Mouse (Mus musculus) heart, embryonic 14.5 days (tissue): ENCODE measurements around the gene Stk4. TPM values are rescaled to one million over a fixed set of nuclear protein-coding genes. Genes with fewer than 3 reads are reported as not detected.
A peak's percentile ranks its signal among the peaks of the same experiment; 100 is the strongest.

ENCODE experiments used
- ATAC-seq: fragments of 200-750 bp; cut with Nextera tagmentation; 2 replicates; pipeline ENCODE4 v1.8.0; 2017; ENCODE audit warnings: low read depth, moderate TSS enrichment; ENCODE audit not compliant: insufficient number of reproducible peaks, insufficient read depth, low FRiP score
- H3K27ac ChIP-seq, 2 experiments: fragments of 200-500 bp in 1 of 2; fragments of 300-500 bp in 1 of 2; sonication (generic) in 1 of 2; replicated peaks in 1 of 2; 2 replicates each; pipeline ENCODE4 v1.5.1; 2012 to 2014; ENCODE audit warnings: low read depth in 2 of 2, low read length in 2 of 2, control low read depth in 1 of 2, mild to moderate bottlenecking in 1 of 2, mixed read lengths in 1 of 2; ENCODE audit not compliant: control insufficient read depth in 1 of 2, insufficient read depth in 1 of 2
- H3K27me3 ChIP-seq: fragments of 300-500 bp; sonication (generic); 2 replicates; pipeline ENCODE4 v1.6.1; 2014; ENCODE audit warnings: mild to moderate bottlenecking, low read length, control low read depth; ENCODE audit not compliant: control insufficient read depth, insufficient read depth
- H3K36me3 ChIP-seq: fragments of 300-500 bp; sonication (generic); 2 replicates; pipeline ENCODE4 v1.6.1; 2014; ENCODE audit warnings: mild to moderate bottlenecking, control low read depth, low read length, mixed read lengths; ENCODE audit not compliant: control insufficient read depth, insufficient read depth
- H3K4me1 ChIP-seq, 2 experiments: fragments of 200-500 bp in 1 of 2; fragments of 300-500 bp in 1 of 2; sonication (generic) in 1 of 2; 2 replicates each; pipeline ENCODE4 v1.6.1; 2012 to 2014; ENCODE audit warnings: low read length in 2 of 2, control low read depth in 1 of 2, mixed read lengths in 1 of 2; ENCODE audit not compliant: control insufficient read depth in 2 of 2, insufficient read depth in 2 of 2
- H3K4me2 ChIP-seq: fragments of 300-500 bp; sonication (generic); 2 replicates; pipeline ENCODE4 v1.6.1; 2014; ENCODE audit warnings: mild to moderate bottlenecking, low read length
- H3K4me3 ChIP-seq, 2 experiments: fragments of 200-500 bp in 1 of 2; fragments of 300-500 bp in 1 of 2; sonication (generic) in 1 of 2; 2 replicates each; pipeline ENCODE4 v1.5.1; 2012 to 2014; ENCODE audit warnings: low read length in 2 of 2, mild to moderate bottlenecking in 2 of 2, control low read depth in 1 of 2, low read depth in 1 of 2, moderate library complexity in 1 of 2; ENCODE audit not compliant: control insufficient read depth in 1 of 2, insufficient read depth in 1 of 2
- H3K9ac ChIP-seq: fragments of 300-500 bp; sonication (generic); 2 replicates; pipeline ENCODE4 v1.6.1; 2014; ENCODE audit warnings: mild to moderate bottlenecking, low read length
- H3K9me3 ChIP-seq: fragments of 300-500 bp; sonication (generic); 2 replicates; pipeline ENCODE4 v1.6.1; 2016; ENCODE audit warnings: low read length, control low read depth; ENCODE audit not compliant: control insufficient read depth
- WGBS: fragments of 180-500 bp; shearing (Covaris S2); extraction: QIAGEN DNeasy Blood & Tissue Kit; methylation state at CpG from one replicate; pipeline ENCODE4 v1.1.7; 2014; 5-methylcytosine and 5-hydroxymethylcytosine counted together
- polyA plus RNA-seq: library from polyadenylated mRNA; unstranded; fragments of >200 nt; fragmentation: Nextera tagmentation; extraction: Ambion mirVana; gene quantifications from 2 replicates; pipeline ENCODE4 v1.2.1, GENCODE M21; 2014

Gene Stk4
- polyA plus RNA-seq, 1 experiment from 2014 or later: 19.5 TPM

DNA sequence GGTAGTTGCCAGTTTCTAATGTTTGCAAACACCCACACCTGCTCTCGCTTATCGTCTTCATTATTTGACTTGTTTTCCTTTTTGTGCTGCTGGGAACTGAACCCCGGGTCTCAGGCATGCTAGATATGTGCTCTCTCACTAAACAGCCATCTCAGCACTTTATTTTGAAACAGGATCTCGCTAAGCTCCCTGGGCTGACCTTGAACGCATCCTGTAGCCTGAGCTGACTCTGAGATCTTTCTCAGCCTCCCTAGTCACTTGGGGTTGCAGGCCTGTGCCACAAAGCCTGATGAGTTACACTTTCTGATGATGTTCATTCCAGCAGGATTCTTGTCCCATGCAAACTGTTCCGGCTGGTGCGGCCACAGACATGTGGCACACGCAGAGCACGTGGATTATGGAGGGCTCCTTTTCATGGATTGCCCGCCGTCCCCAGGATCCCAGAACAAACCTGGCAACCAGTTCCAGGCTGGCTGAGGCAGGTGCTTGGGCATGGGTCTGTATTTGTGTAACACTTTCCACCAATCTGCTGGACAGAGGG, 91.5 kb downstream of the Stk4 start:
- H3K4me3 ChIP-seq: no peak overlapping the region
- no peaks in the 10 kb centered on the region for H3K4me1 ChIP-seq
- H3K36me3 ChIP-seq: 0 out of 2 replicates have a peak, but pooled peaks cover 4% of the 10 kb centered on the region
- H3K27me3 ChIP-seq: peaks cover 17% of the 10 kb centered on the region
- WGBS: 79% methylated on average over 11 of the region's 11 CpGs
- no peak overlapping the region for H3K9ac ChIP-seq
- no peaks in the 10 kb centered on the region for H3K9me3 ChIP-seq
- H3K4me2 ChIP-seq: no peak overlapping the region
- no peak for ATAC-seq
- H3K27ac ChIP-seq: no peak overlapping the region

DNA sequence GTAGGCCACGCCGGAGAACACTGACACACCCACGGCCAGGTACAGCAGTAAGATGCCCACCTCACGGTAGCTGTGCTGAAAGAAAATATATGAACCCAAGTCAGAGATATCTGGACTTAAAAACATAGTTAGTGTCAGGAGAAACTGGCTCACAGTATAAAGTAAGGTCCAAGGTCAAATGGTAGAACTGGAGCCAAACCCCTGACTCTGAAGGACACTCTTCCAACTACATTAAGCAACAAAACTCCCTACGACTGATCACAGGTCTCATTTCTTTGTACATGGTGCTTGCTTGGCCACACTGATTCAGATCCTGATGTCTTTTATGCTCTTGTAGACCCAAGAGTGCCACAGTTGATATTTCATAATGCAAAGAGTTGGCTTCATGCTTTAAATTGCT, 94.8 kb downstream of the Stk4 start:
- no peak for ATAC-seq
- Histone ChIP-seq H3K9me3 (0 out of 2 replicates have a peak, but pooled peaks cover 3% of the 10 kb centered on the region), H3K27ac (no peak overlapping the region), H3K4me2 (no peak overlapping the region), H3K4me3 (no peak overlapping the region), H3K4me1 (peaks cover 3 to 10% of the 10 kb centered on the region in 2 experiments; a peak in 2 of 4 replicates), H3K9ac (no peak overlapping the region), H3K27me3 (peaks cover 51% of the 10 kb centered on the region), H3K36me3 (no peaks in the 10 kb centered on the region)
- 87% methylated on average over 5 of the region's 5 CpGs for WGBS

DNA sequence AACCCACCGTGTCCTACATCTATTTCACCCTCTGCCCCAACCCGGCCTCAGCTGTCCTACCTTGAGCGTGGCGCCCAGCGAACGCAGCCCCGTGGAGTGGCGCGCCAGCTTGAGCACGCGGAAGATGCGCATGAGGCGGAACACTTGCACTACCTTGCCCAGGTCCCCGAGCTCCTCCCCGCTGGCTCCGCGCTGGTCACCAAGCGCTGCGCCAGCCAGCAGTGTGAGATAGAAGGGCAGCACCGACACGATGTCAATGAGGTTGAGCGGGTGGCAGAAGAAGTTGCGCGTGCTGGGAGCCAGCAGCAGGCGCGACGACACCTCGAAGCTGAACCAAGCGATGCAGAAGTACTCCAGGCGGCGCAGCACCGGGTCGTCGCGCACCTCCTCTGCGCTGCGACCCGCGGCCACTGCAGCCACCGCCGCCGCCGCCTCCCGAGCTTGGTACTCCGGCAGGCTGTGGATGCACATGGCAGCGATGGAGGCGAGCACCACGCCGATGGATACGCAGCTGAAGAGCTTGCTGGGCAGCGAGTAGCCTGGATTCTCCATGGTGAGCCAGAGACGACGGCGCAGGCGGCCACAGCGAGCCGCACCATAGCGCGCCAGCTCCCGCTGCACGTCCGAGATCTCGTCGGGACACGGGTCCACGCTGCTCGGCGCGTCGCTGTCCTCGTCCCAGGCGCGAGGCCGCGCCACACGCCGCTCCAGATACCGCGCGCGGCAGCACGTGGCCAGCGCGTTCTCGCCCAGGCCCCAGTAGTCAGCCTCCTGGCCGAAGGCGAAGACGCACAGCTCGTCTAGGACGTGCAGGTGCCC, 97.8 kb downstream of the Stk4 start:
- H3K9me3 ChIP-seq: 0 out of 2 replicates have a peak, but pooled peaks cover 3% of the 10 kb centered on the region
- no peak overlapping the region for H3K9ac ChIP-seq
- peak overlapping the region; percentile 12 to 34 for H3K4me3 ChIP-seq
- WGBS: 9% methylated on average over 90 of the region's 90 CpGs
- no peaks in the 10 kb centered on the region for H3K36me3 ChIP-seq
- peak overlapping the region; percentile 61 for H3K4me2 ChIP-seq
- H3K27me3 ChIP-seq: peaks cover 74% of the 10 kb centered on the region
- no peak for ATAC-seq
- H3K27ac ChIP-seq: no peak overlapping the region
- peaks cover 5 to 17% of the 10 kb centered on the region in 2 experiments; a peak in 3 of 4 replicates for H3K4me1 ChIP-seq

DNA sequence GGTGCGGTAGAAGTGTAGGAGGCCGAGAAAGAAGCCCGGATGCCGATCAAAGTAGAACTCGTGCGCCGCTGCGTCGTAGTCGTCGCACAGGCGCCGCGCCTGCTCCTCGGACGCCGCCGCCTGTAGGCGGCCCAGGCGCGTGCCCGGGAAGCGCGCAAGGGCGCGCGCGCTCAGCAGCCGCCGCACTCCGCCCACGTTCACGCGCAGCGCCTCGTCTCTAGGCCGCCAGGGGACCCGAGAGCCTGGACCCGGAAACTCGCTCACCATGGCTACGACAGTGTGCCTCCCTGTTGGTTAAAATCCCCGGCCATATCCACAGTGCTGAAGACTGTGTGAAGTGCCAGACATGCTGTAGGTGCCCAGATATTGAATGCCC, 98.4 kb downstream of the Stk4 start:
- peaks cover 71% of the 10 kb centered on the region for H3K27me3 ChIP-seq
- WGBS: 6% methylated on average over 41 of the region's 42 CpGs
- H3K9me3 ChIP-seq: 0 out of 2 replicates have a peak, but pooled peaks cover 3% of the 10 kb centered on the region
- peaks cover 5 to 21% of the 10 kb centered on the region in 2 experiments; a peak in 3 of 4 replicates for H3K4me1 ChIP-seq
- H3K4me2 ChIP-seq: peak overlapping the region; percentile 61
- H3K4me3 ChIP-seq: peak overlapping the region; percentile 12 to 34
- ATAC-seq: no peak
- no peak overlapping the region for H3K27ac ChIP-seq
- H3K9ac ChIP-seq: no peak overlapping the region
- H3K36me3 ChIP-seq: no peaks in the 10 kb centered on the region

DNA sequence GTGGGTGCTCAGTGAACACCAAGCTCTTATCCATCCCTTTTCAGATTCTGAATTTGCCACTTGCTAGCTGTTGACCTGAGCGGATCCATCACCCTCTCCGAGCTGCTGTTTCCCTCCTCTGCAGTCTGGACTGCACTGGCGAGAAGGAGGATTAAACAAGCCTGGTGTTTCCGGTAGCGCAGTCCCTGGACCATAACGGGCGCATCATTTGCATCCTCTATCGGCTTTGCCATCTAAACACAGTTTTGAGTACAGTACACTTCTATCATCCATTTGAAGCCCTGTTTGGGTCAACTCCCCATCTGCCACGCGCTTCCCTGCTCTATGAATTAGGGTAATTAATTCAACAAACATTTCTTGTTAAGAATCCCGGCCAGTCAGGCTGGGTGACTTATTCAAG, 100.2 kb downstream of the Stk4 start:
- H3K27ac ChIP-seq: no peak overlapping the region
- H3K4me3 ChIP-seq: no peak overlapping the region
- no peak overlapping the region for H3K9ac ChIP-seq
- 8% methylated on average over 11 of the region's 11 CpGs for WGBS
- peaks cover 68% of the 10 kb centered on the region for H3K27me3 ChIP-seq
- H3K9me3 ChIP-seq: 0 out of 2 replicates have a peak, but pooled peaks cover 3% of the 10 kb centered on the region
- H3K4me2 ChIP-seq: peak overlapping the region; percentile 63; the same call in 1 of the 2 replicates
- no peak for ATAC-seq
- H3K36me3 ChIP-seq: no peaks in the 10 kb centered on the region
- peaks cover 15 to 34% of the 10 kb centered on the region in 2 experiments; a peak in 3 of 4 replicates for H3K4me1 ChIP-seq

DNA sequence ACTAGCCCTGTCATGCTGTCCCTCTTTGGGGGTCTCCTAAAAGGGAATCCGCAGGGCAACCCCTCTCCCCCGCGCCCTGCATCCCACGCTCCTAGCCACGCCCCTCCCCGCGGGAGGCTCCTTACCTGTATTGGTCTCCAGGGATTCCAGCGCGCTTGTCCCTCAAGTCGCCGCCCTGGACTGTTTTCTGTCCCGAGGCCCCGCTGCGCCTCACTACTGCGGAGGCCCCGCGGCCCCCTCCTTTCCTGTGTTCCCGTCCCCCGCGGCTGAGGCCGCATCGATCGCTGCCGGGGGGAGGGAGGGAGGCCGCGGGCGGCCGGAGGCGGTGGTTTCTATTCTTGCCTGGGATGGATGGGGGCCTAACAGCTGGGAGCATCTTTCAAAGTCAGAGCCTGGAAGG, 100.8 kb downstream of the Stk4 start, which contains the start of gene Kcns1:
Kcns1 (minus strand) TSS at position 212 of the 400 bp plus-strand sequence.
- Histone ChIP-seq H3K27ac (no peak within 1 kb of the TSS), H3K4me3 (peak within 1 kb of the TSS; percentile 28 to 34), H3K36me3 (no peaks in the 10 kb centered on the region), H3K4me1 (peaks cover 15 to 34% of the 10 kb centered on the region in 2 experiments; a peak in 3 of 4 replicates), H3K9ac (peak within 1 kb of the TSS; percentile 10; the same call in 1 of the 2 replicates), H3K9me3 (0 out of 2 replicates have a peak, but pooled peaks cover 3% of the 10 kb centered on the region), H3K27me3 (peaks cover 64% of the 10 kb centered on the region), H3K4me2 (peak within 1 kb of the TSS; percentile 63)
- 2% methylated on average over 29 of the region's 29 CpGs for WGBS
- ATAC-seq: no peak

DNA sequence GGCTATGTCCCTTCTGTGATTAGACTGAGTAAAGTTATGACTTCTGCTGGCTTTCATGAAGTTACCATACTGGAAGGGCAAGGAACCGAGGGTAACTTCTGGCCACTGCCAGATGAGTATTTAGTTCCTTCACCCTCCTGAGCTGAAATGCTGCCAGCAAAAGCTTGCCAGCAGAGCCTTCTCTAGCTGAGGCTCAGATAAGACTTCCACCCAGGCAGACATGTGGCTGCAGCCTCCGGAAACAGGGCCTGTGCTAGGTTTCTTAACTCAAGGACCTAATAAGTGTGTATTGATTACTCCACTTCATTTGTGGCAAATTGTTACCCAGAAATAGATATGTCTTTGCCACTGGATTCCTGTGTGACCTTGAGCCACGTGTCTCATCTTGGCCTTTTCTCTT, 103.3 kb downstream of the Stk4 start:
- ATAC-seq: no peak
- Histone ChIP-seq H3K4me2 (no peak overlapping the region), H3K4me1 (peaks cover 13 to 28% of the 10 kb centered on the region in 2 experiments; a peak in 3 of 4 replicates), H3K9ac (no peak overlapping the region), H3K4me3 (no peak overlapping the region), H3K27ac (no peak overlapping the region; a peak in 1 of 4 replicates), H3K36me3 (no peaks in the 10 kb centered on the region), H3K9me3 (0 out of 2 replicates have a peak, but pooled peaks cover 2% of the 10 kb centered on the region), H3K27me3 (peaks cover 51% of the 10 kb centered on the region)
- 21% methylated on average over 3 of the region's 3 CpGs for WGBS
